Mouse (Mus musculus) C2C12 (cell line): Measurements from ENCODE around the gene Cfap298.

Experiments
- CEBPB ChIP-seq: IDR thresholded peaks from one replicate; pipeline ENCODE4 v1.6.1; 2011; ENCODE audit warnings: low read depth, mild to moderate bottlenecking, control low read depth, moderate library complexity
- CTCF ChIP-seq: IDR thresholded peaks from one replicate; pipeline ENCODE4 v1.5.1; 2011; ENCODE audit not compliant: control insufficient read depth, insufficient read depth, insufficient read length

GRCm38 (mm10) chr16:90897651-90898050, 37.3 kb downstream of the Cfap298 start:
- TF ChIP-seq CTCF (no peak), CEBPB (no peak)
